Mouse (Mus musculus): ENCODE measurements around the gene Tnfaip8l2. TPM values are rescaled to one million over a fixed set of nuclear protein-coding genes. Genes with fewer than 3 reads are reported as not detected.

The Tnfaip8l2 gene
- polyA plus RNA-seq, 1 experiment from 2014 or later, result 2.9 TPM

GRCm38 (mm10) chr3:95161618-95162344 lies 19.6 kb upstream of the Tnfaip8l2 start:
- WGBS, result 9% methylated on average over 9 of the region's 9 CpGs
- Histone ChIP-seq H3K9me3 (ENCODE audit: low read length) (no peaks in the 10 kb centered on the region), H3K4me2 (replicated peaks; ENCODE audit: low read depth, low read length) (peak overlapping the region; percentile 84), H3K4me3 (ENCODE audit: low read length) (peak overlapping the region; percentile 68), H3K4me1 (ENCODE audit: insufficient read depth, low read length) (peaks cover 23% of the 10 kb centered on the region), H3K27me3 (ENCODE audit: insufficient read depth, low read length) (no peaks in the 10 kb centered on the region), H3K36me3 (ENCODE audit: insufficient read depth, low read length) (peaks cover under 1% of the 10 kb centered on the region; the same call in 1 of the 2 replicates), H3K9ac (replicated peaks; ENCODE audit: low read length) (peak overlapping the region; percentile 69), H3K27ac (ENCODE audit: low read length) (no peak overlapping the region)
- no peak for ATAC-seq (ENCODE audit: low FRiP score, low TSS enrichment)

- Histone ChIP-seq H3K4me2 (replicated peaks; ENCODE audit: low read depth, low read length) (peak overlapping the region; percentile 84), H3K27me3 (ENCODE audit: insufficient read depth, low read length) (no peaks in the 10 kb centered on the region), H3K9ac (replicated peaks; ENCODE audit: low read length) (peak overlapping the region; percentile 69), H3K9me3 (ENCODE audit: low read length) (no peaks in the 10 kb centered on the region), H3K36me3 (ENCODE audit: insufficient read depth, low read length) (no peaks in the 10 kb centered on the region), H3K4me3 (ENCODE audit: low read length) (peak overlapping the region; percentile 68), H3K27ac (ENCODE audit: low read length) (no peak overlapping the region), H3K4me1 (ENCODE audit: insufficient read depth, low read length) (peaks cover 23% of the 10 kb centered on the region)
- 0% methylated on average over 28 of the region's 30 CpGs for WGBS
- ATAC-seq (ENCODE audit: low FRiP score, low TSS enrichment), result peak; percentile 32
Measured at GRCm38 (mm10) chr3:95161041-95161551, 18.9 kb upstream of the Tnfaip8l2 start.

- H3K9me3 ChIP-seq (ENCODE audit: low read length), result no peaks in the 10 kb centered on the region
- H3K4me1 ChIP-seq (ENCODE audit: insufficient read depth, low read length), result peaks cover 23% of the 10 kb centered on the region
- peak within 1 kb of the TSS; percentile 84 for H3K4me2 ChIP-seq (replicated peaks; ENCODE audit: low read depth, low read length)
- peak within 1 kb of the TSS; percentile 68 for H3K4me3 ChIP-seq (ENCODE audit: low read length)
- H3K27ac ChIP-seq (ENCODE audit: low read length), result no peak within 1 kb of the TSS
- peak within 1 kb of the TSS; percentile 69 for H3K9ac ChIP-seq (replicated peaks; ENCODE audit: low read length)
- 0% methylated on average over 64 of the region's 66 CpGs for WGBS
- ATAC-seq (ENCODE audit: low FRiP score, low TSS enrichment), result peak; percentile 98
- no peaks in the 10 kb centered on the region for H3K27me3 ChIP-seq (ENCODE audit: insufficient read depth, low read length)
- no peaks in the 10 kb centered on the region for H3K36me3 ChIP-seq (ENCODE audit: insufficient read depth, low read length)
Measured at GRCm38 (mm10) chr3:95159987-95160963, 18.1 kb upstream of the Tnfaip8l2 start, which contains the start of gene Sema6c. Sema6c (plus strand) TSS chr3:95160457.

GRCm38 (mm10) chr3:95159511-95159986 lies 17.4 kb upstream of the Tnfaip8l2 start:
- Histone ChIP-seq H3K27me3 (ENCODE audit: insufficient read depth, low read length) (no peaks in the 10 kb centered on the region), H3K4me3 (ENCODE audit: low read length) (peak overlapping the region; percentile 68), H3K4me1 (ENCODE audit: insufficient read depth, low read length) (peaks cover 23% of the 10 kb centered on the region), H3K9ac (replicated peaks; ENCODE audit: low read length) (peak overlapping the region; percentile 58), H3K36me3 (ENCODE audit: insufficient read depth, low read length) (no peaks in the 10 kb centered on the region), H3K27ac (ENCODE audit: low read length) (no peak overlapping the region), H3K4me2 (replicated peaks; ENCODE audit: low read depth, low read length) (peak overlapping the region; percentile 84), H3K9me3 (ENCODE audit: low read length) (no peaks in the 10 kb centered on the region)
- ATAC-seq (ENCODE audit: low FRiP score, low TSS enrichment), result no peak
- WGBS, result 17% methylated on average over 8 of the region's 8 CpGs

GRCm38 (mm10) chr3:95153874-95154273 lies 11.7 kb upstream of the Tnfaip8l2 start:
- Histone ChIP-seq H3K4me3 (ENCODE audit: low read length) (no peak overlapping the region), H3K36me3 (ENCODE audit: insufficient read depth, low read length) (no peaks in the 10 kb centered on the region), H3K4me1 (ENCODE audit: insufficient read depth, low read length) (no peaks in the 10 kb centered on the region), H3K9me3 (ENCODE audit: low read length) (0 out of 2 replicates have a peak, but pooled peaks cover 2% of the 10 kb centered on the region), H3K27me3 (ENCODE audit: insufficient read depth, low read length) (no peaks in the 10 kb centered on the region), H3K9ac (replicated peaks; ENCODE audit: low read length) (no peak overlapping the region), H3K4me2 (replicated peaks; ENCODE audit: low read depth, low read length) (no peak overlapping the region), H3K27ac (ENCODE audit: low read length) (no peak overlapping the region)
- WGBS, result 41% methylated on average over 4 of the region's 4 CpGs
- ATAC-seq (ENCODE audit: low FRiP score, low TSS enrichment), result no peak

GRCm38 (mm10) chr3:95147924-95148323 lies 5.8 kb upstream of the Tnfaip8l2 start:
- Histone ChIP-seq H3K27ac (ENCODE audit: low read length) (no peak overlapping the region), H3K9me3 (ENCODE audit: low read length) (no peaks in the 10 kb centered on the region), H3K27me3 (ENCODE audit: insufficient read depth, low read length) (no peaks in the 10 kb centered on the region), H3K4me1 (ENCODE audit: insufficient read depth, low read length) (no peaks in the 10 kb centered on the region), H3K4me3 (ENCODE audit: low read length) (no peak overlapping the region), H3K4me2 (replicated peaks; ENCODE audit: low read depth, low read length) (no peak overlapping the region), H3K36me3 (ENCODE audit: insufficient read depth, low read length) (no peaks in the 10 kb centered on the region), H3K9ac (replicated peaks; ENCODE audit: low read length) (no peak overlapping the region)
- ATAC-seq (ENCODE audit: low FRiP score, low TSS enrichment), result no peak
- WGBS, result 49% methylated on average over 3 of the region's 3 CpGs

- no peak overlapping the region for H3K4me2 ChIP-seq (replicated peaks; ENCODE audit: low read depth, low read length)
- no peaks in the 10 kb centered on the region for H3K9me3 ChIP-seq (ENCODE audit: low read length)
- no peaks in the 10 kb centered on the region for H3K27me3 ChIP-seq (ENCODE audit: insufficient read depth, low read length)
- no peak overlapping the region for H3K4me3 ChIP-seq (ENCODE audit: low read length)
- peaks cover 11% of the 10 kb centered on the region; the same call in 1 of the 2 replicates for H3K36me3 ChIP-seq (ENCODE audit: insufficient read depth, low read length)
- peak; percentile 83 for ATAC-seq (ENCODE audit: low FRiP score, low TSS enrichment)
- H3K9ac ChIP-seq (replicated peaks; ENCODE audit: low read length), result no peak overlapping the region
- no peaks in the 10 kb centered on the region for H3K4me1 ChIP-seq (ENCODE audit: insufficient read depth, low read length)
- H3K27ac ChIP-seq (ENCODE audit: low read length), result no peak overlapping the region
- WGBS, result 10% methylated on average over 5 of the region's 5 CpGs
Measured at GRCm38 (mm10) chr3:95142617-95143011, 454 bp upstream of the Tnfaip8l2 start.

- Histone ChIP-seq H3K4me1 (ENCODE audit: insufficient read depth, low read length) (no peaks in the 10 kb centered on the region), H3K27ac (ENCODE audit: low read length) (no peak overlapping the region), H3K9ac (replicated peaks; ENCODE audit: low read length) (no peak overlapping the region), H3K27me3 (ENCODE audit: insufficient read depth, low read length) (no peaks in the 10 kb centered on the region), H3K36me3 (ENCODE audit: insufficient read depth, low read length) (peaks cover 11% of the 10 kb centered on the region; the same call in 1 of the 2 replicates), H3K4me2 (replicated peaks; ENCODE audit: low read depth, low read length) (no peak overlapping the region), H3K4me3 (ENCODE audit: low read length) (no peak overlapping the region), H3K9me3 (ENCODE audit: low read length) (no peaks in the 10 kb centered on the region)
- no peak for ATAC-seq (ENCODE audit: low FRiP score, low TSS enrichment)
- WGBS, result 92% methylated on average over 9 of the region's 9 CpGs
Measured at GRCm38 (mm10) chr3:95141474-95141873, 686 bp downstream of the Tnfaip8l2 start.

- no peak overlapping the region for H3K4me2 ChIP-seq (replicated peaks; ENCODE audit: low read depth, low read length)
- H3K27ac ChIP-seq (ENCODE audit: low read length), result no peak overlapping the region
- no peaks in the 10 kb centered on the region for H3K27me3 ChIP-seq (ENCODE audit: insufficient read depth, low read length)
- H3K9me3 ChIP-seq (ENCODE audit: low read length), result no peaks in the 10 kb centered on the region
- no peak overlapping the region for H3K9ac ChIP-seq (replicated peaks; ENCODE audit: low read length)
- WGBS, result 85% methylated on average over 6 of the region's 6 CpGs
- H3K4me3 ChIP-seq (ENCODE audit: low read length), result no peak overlapping the region
- H3K4me1 ChIP-seq (ENCODE audit: insufficient read depth, low read length), result no peaks in the 10 kb centered on the region
- no peak for ATAC-seq (ENCODE audit: low FRiP score, low TSS enrichment)
- peaks cover 11% of the 10 kb centered on the region; the same call in 1 of the 2 replicates for H3K36me3 ChIP-seq (ENCODE audit: insufficient read depth, low read length)
Measured at GRCm38 (mm10) chr3:95140795-95141194, 1.4 kb downstream of the Tnfaip8l2 start.

Measured in kidney, embryonic 16.5 days (tissue).